Mouse (Mus musculus) midbrain, postnatal 0 days (tissue): Measurements from ENCODE around the gene Haao. TPM values are rescaled to one million over a fixed set of nuclear protein-coding genes. Genes with fewer than 3 reads are reported as not detected.

ENCODE experiments used
- ATAC-seq: fragments of 200-750 bp; cut with Nextera tagmentation; 2 replicates; pipeline ENCODE4 v1.8.0; 2017; ENCODE audit warnings: moderate number of reproducible peaks, mild to moderate bottlenecking, moderate TSS enrichment, moderate library complexity; ENCODE audit not compliant: low FRiP score
- DNase-seq: peaks from one replicate; pipeline ENCODE4 v3.0.0-alpha.2; 2015; ENCODE audit warnings: low spot score
- H3K27ac ChIP-seq: fragments of 300-500 bp; sonication (generic); 2 replicates; pipeline ENCODE4 v1.5.1; 2014; ENCODE audit warnings: low read depth, mild to moderate bottlenecking, low read length, mixed read lengths
- H3K27me3 ChIP-seq: fragments of 300-500 bp; sonication (generic); 2 replicates; pipeline ENCODE4 v1.6.1; 2014; ENCODE audit warnings: low read length, control low read depth, mixed read lengths; ENCODE audit not compliant: insufficient read depth
- H3K36me3 ChIP-seq: fragments of 300-500 bp; sonication (generic); 2 replicates; pipeline ENCODE4 v1.6.1; 2014; ENCODE audit warnings: low read length, control low read depth, mixed read lengths; ENCODE audit not compliant: insufficient read depth
- H3K4me1 ChIP-seq: fragments of 300-500 bp; sonication (generic); 2 replicates; pipeline ENCODE4 v1.6.1; 2014; ENCODE audit warnings: mild to moderate bottlenecking, control low read depth, antibody characterized with exemption, low read length, mixed read lengths; ENCODE audit not compliant: insufficient read depth
- H3K4me2 ChIP-seq: fragments of 300-500 bp; sonication (generic); 2 replicates; pipeline ENCODE4 v1.6.1; 2014; ENCODE audit warnings: low read depth, mild to moderate bottlenecking, low read length, mixed read lengths; ENCODE audit not compliant: poor library complexity, severe bottlenecking
- H3K4me3 ChIP-seq: fragments of 300-500 bp; sonication (generic); 2 replicates; pipeline ENCODE4 v1.5.1; 2014; ENCODE audit warnings: low read depth, mild to moderate bottlenecking, low read length, moderate library complexity
- H3K9ac ChIP-seq: fragments of 300-500 bp; sonication (generic); replicated peaks from 2 replicates; pipeline ENCODE4 v1.6.1; 2014; ENCODE audit warnings: mild to moderate bottlenecking, low read length, moderate library complexity, mixed read lengths; ENCODE audit not compliant: poor library complexity, severe bottlenecking
- H3K9me3 ChIP-seq: fragments of 300-500 bp; sonication (generic); 2 replicates; pipeline ENCODE4 v1.6.1; 2016; ENCODE audit warnings: low read length, control low read depth
- CTCF ChIP-seq: IDR thresholded peaks from 2 replicates; pipeline ENCODE4 v1.5.1; 2016; ENCODE audit warnings: antibody characterized with exemption, mild to moderate bottlenecking
- WGBS: fragments of 180-500 bp; shearing (Covaris S2); extraction: QIAGEN DNeasy Blood & Tissue Kit; methylation state at CpG from one replicate; pipeline ENCODE4 v1.1.7; 2014; 5-methylcytosine and 5-hydroxymethylcytosine counted together
- polyA plus RNA-seq: library from polyadenylated mRNA; unstranded; fragments of >200 nt; fragmentation: Nextera tagmentation; extraction: Ambion mirVana; gene quantifications from 2 replicates; pipeline ENCODE4 v1.2.1, GENCODE M21; 2015
- total RNA-seq: library from RNA; depleted of rRNA; stranded (reverse); fragments of >200 nt; gene quantifications from 2 replicates; pipeline ENCODE4 v1.2.3, GENCODE M21; 2014

Haao gene
- total and polyA plus RNA-seq, 2 experiments from 2014 or later: 0.23 TPM; not detected in 1

DNA sequence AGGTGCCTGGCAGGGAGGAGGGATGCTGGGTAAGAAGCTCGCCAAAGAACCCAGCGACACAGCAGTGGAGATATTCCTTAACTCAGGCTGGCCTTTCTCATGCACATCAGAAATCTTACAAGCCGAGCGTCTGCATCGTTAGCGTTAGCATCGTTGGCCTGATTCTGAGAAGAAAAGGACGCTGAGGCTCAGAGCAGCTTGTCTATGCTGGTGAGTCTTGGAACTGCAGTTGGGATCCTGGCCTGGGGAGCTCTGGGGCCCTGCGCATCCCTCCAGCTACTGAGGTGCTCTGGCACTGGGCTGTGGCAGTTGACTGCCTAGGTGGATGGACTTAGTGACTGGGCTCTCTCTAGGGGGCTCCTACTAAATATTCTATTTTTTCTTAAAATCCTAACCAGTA lies 8.6 kb downstream of the Haao start:
- no peak overlapping the region for H3K27ac ChIP-seq
- WGBS: 57% methylated on average over 9 of the region's 9 CpGs
- DNase-seq: peak; percentile 30

GRCm38 (mm10) chr17:83837659-83838190 lies 10.0 kb downstream of the Haao start:
- Histone ChIP-seq H3K4me2 (no peak overlapping the region), H3K4me3 (no peak overlapping the region), H3K4me1 (no peaks in the 10 kb centered on the region), H3K27me3 (no peaks in the 10 kb centered on the region; the same call in 1 of the 2 replicates), H3K9me3 (no peaks in the 10 kb centered on the region), H3K36me3 (no peaks in the 10 kb centered on the region), H3K27ac (no peak overlapping the region), H3K9ac (no peak overlapping the region)
- WGBS: 73% methylated on average over 8 of the region's 8 CpGs
- ATAC-seq (no peak), DNase-seq (no peak)
- no peak for TF ChIP-seq CTCF

More for the DNA sequence above, 8.6 kb downstream of the Haao start:
- Histone ChIP-seq H3K9ac (no peak overlapping the region), H3K36me3 (no peaks in the 10 kb centered on the region), H3K4me2 (no peak overlapping the region), H3K9me3 (no peaks in the 10 kb centered on the region), H3K4me3 (no peak overlapping the region), H3K27me3 (no peaks in the 10 kb centered on the region; the same call in 1 of the 2 replicates), H3K4me1 (no peaks in the 10 kb centered on the region)
- no peak for ATAC-seq
- TF ChIP-seq CTCF: peak; percentile 53

- DNase-seq (no peak), ATAC-seq (no peak)
- 88% methylated on average over 3 of the region's 3 CpGs for WGBS
- no peak for TF ChIP-seq CTCF
- H3K9ac ChIP-seq: no peak overlapping the region
- no peak overlapping the region for H3K27ac ChIP-seq
- H3K4me1 ChIP-seq: no peaks in the 10 kb centered on the region
- H3K9me3 ChIP-seq: no peaks in the 10 kb centered on the region
- H3K36me3 ChIP-seq: no peaks in the 10 kb centered on the region
- no peak overlapping the region for H3K4me2 ChIP-seq
- no peak overlapping the region for H3K4me3 ChIP-seq
- no peaks in the 10 kb centered on the region; the same call in 1 of the 2 replicates for H3K27me3 ChIP-seq
Observed at GRCm38 (mm10) chr17:83836048-83836447, 11.7 kb downstream of the Haao start.

GRCm38 (mm10) chr17:83834120-83834519 lies 13.6 kb downstream of the Haao start:
- no peak overlapping the region for H3K4me2 ChIP-seq
- TF ChIP-seq CTCF: no peak
- H3K9me3 ChIP-seq: no peaks in the 10 kb centered on the region
- no peak overlapping the region for H3K27ac ChIP-seq
- H3K4me3 ChIP-seq: no peak overlapping the region
- ATAC-seq (no peak), DNase-seq (peak; percentile 68)
- 36% methylated on average over 4 of the region's 4 CpGs for WGBS
- no peak overlapping the region for H3K9ac ChIP-seq
- no peaks in the 10 kb centered on the region for H3K4me1 ChIP-seq
- H3K36me3 ChIP-seq: no peaks in the 10 kb centered on the region
- H3K27me3 ChIP-seq: no peaks in the 10 kb centered on the region; the same call in 1 of the 2 replicates

DNA sequence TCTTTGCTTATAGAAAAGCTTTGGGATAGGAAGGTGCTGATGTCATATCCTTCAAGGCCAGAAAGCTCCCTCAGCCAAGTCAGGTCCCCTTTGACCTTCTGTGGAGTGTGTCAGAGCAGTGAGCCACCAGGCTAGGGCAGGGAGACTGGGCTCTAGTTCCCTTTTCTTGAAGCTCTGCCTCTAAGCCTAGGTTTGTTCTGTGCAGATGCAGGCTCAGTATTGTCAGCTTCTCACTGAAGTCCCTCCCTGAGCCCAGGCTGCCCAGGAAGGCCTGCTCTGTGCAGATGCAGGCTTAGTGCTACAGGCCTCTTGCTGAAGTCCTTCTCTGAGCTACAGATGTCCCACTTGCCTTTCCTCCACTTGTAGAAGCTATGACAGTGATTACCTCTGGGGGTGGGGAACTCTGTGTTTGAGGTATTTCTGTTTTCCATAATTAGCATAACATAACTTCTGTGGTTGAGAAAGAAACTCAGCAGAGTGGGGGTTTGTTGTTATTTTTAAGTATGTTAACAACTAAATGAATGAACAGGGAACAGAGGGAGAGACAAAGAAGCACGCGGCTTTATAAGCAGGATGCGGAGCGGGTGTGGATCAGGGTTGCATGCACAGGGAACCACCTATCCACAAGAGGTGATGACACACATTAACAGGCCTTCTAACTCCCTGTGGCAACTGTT lies 17.0 kb downstream of the Haao start:
- WGBS: 95% methylated on average over 4 of the region's 4 CpGs
- Histone ChIP-seq H3K4me3 (no peak overlapping the region), H3K9me3 (no peaks in the 10 kb centered on the region), H3K27ac (no peak overlapping the region), H3K27me3 (no peaks in the 10 kb centered on the region), H3K4me2 (no peak overlapping the region), H3K36me3 (no peaks in the 10 kb centered on the region), H3K4me1 (no peaks in the 10 kb centered on the region), H3K9ac (no peak overlapping the region)
- ATAC-seq (no peak), DNase-seq (no peak)
- no peak for TF ChIP-seq CTCF

DNA sequence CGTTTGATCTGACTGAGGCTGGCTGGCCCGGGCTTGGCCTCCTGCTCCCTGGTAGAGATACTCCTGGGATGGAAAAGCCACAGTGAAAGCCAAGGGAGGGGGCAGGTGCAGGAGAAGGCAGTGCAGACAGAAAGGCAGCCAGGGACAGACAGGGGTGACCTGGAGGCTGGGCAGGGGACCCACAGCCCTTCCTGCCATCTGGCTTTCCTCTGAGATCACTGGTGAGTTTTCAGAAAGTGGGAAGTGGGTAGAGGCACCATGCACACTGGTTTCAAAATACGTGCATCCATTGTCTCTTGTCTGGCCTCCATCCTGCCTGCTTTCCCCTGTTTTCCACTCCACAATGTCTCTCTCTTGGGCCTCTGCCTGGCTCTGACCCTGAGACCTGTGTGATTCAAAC lies 18.4 kb downstream of the Haao start:
- Histone ChIP-seq H3K4me1 (no peaks in the 10 kb centered on the region), H3K27me3 (no peaks in the 10 kb centered on the region), H3K4me2 (no peak overlapping the region), H3K9me3 (no peaks in the 10 kb centered on the region), H3K36me3 (no peaks in the 10 kb centered on the region), H3K9ac (no peak overlapping the region), H3K27ac (no peak overlapping the region), H3K4me3 (no peak overlapping the region)
- no peak for TF ChIP-seq CTCF
- ATAC-seq (no peak), DNase-seq (no peak)
- 83% methylated on average over 3 of the region's 3 CpGs for WGBS
